Mouse (Mus musculus) G1E (cell line): ENCODE measurements around the gene Gm6169. TPM values are rescaled to one million over a fixed set of nuclear protein-coding genes. Genes with fewer than 3 reads are reported as not detected.

Experiments
- ATAC-seq: 2 replicates; pipeline ENCODE4 v1.8.0; 2016; ENCODE audit warnings: mild to moderate bottlenecking; ENCODE audit not compliant: insufficient number of reproducible peaks, poor library complexity, low FRiP score, severe bottlenecking; ENCODE audit errors: extremely low read depth
- DNase-seq: peaks from one replicate; pipeline ENCODE4 v3.0.0; 2012; ENCODE audit warnings: low spot score
- H3K27me3 ChIP-seq: 2 replicates; pipeline ENCODE4 v1.6.1; 2012; ENCODE audit warnings: mild to moderate bottlenecking, low read length, inconsistent platforms; ENCODE audit not compliant: insufficient read depth
- H3K36me3 ChIP-seq: replicated peaks from 2 replicates; pipeline ENCODE3; 2012; ENCODE audit warnings: mild to moderate bottlenecking, inconsistent platforms
- H3K4me1 ChIP-seq: 2 replicates; pipeline ENCODE4 v1.6.1; 2012; ENCODE audit warnings: low read depth, low read length, inconsistent platforms, mixed read lengths; ENCODE audit not compliant: insufficient read depth
- H3K4me3 ChIP-seq: 2 replicates; pipeline ENCODE4 v1.5.1; 2012; ENCODE audit warnings: low read depth, mild to moderate bottlenecking, inconsistent platforms, low read length, moderate library complexity, mixed read lengths
- H3K9me3 ChIP-seq: replicated peaks from 2 replicates; pipeline ENCODE4 v1.6.1; 2012; ENCODE audit warnings: inconsistent platforms
- CTCF ChIP-seq: IDR thresholded peaks from 2 replicates; pipeline ENCODE4 v1.5.1; 2012; ENCODE audit warnings: low read depth, low read length, inconsistent platforms, mixed read lengths
- GATA1 ChIP-seq: IDR thresholded peaks from 2 replicates; pipeline ENCODE4 v1.6.1; 2012; ENCODE audit warnings: borderline replicate concordance, low read length, inconsistent platforms, mixed read lengths
- GATA2 ChIP-seq: IDR thresholded peaks from 2 replicates; pipeline ENCODE4 v1.6.1; 2012; ENCODE audit warnings: low read depth, low read length, inconsistent platforms, borderline replicate concordance
- POLR2AphosphoS5 ChIP-seq: IDR thresholded peaks from 2 replicates; pipeline ENCODE4 v1.6.1; 2012; ENCODE audit warnings: low read depth, low read length, inconsistent platforms; ENCODE audit not compliant: insufficient replicate concordance
- TAL1 ChIP-seq: conservative IDR thresholded peaks from 2 replicates; pipeline ENCODE4 v1.6.1; 2012; ENCODE audit warnings: low read depth, low read length, inconsistent platforms, mixed read lengths
- polyA plus RNA-seq: library from polyadenylated mRNA; stranded (reverse); fragments of >175 nt; gene quantifications from 2 replicates; pipeline ENCODE4 v1.2.3, GENCODE M21; 2012
- total RNA-seq, 2 experiments: library from RNA; stranded (forward) in 1 of 2; stranded (reverse) in 1 of 2; fragments of 200-1000 nt in 1 of 2; fragments of >200 nt in 1 of 2; fragmentation: Nextera tagmentation in 1 of 2; gene quantifications; 2 replicates each; pipeline ENCODE4 v1.2.3; 2014 to 2017

Gm6169 gene
- total and polyA plus RNA-seq, 3 experiments, result 0.07 to 1.4 (median 0.82) TPM

DNA sequence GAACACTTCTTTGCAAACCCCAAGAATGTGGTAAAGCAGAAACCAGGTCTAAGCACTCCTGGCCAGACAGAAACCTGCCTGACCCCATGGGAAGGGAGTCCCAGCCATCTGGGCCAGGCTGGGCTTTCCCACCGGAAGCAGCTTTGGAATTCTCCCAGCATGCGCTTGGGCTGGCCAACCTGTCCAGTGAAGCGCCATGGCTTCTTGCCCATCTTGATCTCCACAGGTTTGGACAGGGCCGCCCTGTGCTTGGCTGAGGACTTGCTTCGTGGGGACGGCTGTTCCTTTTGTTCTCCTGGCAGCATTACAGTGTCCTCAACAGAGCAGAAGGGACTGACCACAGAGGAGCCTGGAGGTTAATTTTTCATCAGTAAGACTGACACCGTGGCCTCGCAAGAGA is 45.2 kb downstream of the Gm6169 start:
- H3K9me3 ChIP-seq, result no peaks in the 10 kb centered on the region
- H3K4me1 ChIP-seq, result no peaks in the 10 kb centered on the region
- H3K4me3 ChIP-seq, result no peak overlapping the region
- no peak for TF ChIP-seq GATA2
- TF ChIP-seq CTCF, result no peak
- no peak for TF ChIP-seq GATA1
- no peak for TF ChIP-seq TAL1
- TF ChIP-seq POLR2AphosphoS5, result no peak
- no peak for DNase-seq
- peaks cover 7% of the 10 kb centered on the region; the same call in 1 of the 2 replicates for H3K27me3 ChIP-seq
- ATAC-seq, result no peak
- no peaks in the 10 kb centered on the region for H3K36me3 ChIP-seq

DNA sequence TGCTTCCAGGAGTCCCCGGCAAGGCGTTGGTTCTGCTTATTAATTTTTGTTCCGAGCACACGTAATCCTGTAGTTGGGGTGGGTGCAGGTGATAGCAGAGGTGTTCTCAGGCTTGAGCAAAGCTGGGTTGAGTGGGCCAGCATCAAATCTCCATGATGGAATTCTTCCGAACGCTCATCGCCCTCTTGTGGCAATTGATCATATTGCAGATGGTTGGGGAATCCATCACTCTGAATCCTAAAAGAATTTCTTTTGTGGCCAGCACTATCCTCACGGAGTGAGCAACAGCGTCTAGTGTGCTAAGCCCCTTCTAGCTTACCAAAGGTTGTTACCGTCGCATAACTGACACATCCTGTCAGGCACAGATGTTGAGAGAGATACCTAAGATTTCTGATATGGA is 46.4 kb downstream of the Gm6169 start:
- H3K27me3 ChIP-seq, result peaks cover 7% of the 10 kb centered on the region; the same call in 1 of the 2 replicates

DNA sequence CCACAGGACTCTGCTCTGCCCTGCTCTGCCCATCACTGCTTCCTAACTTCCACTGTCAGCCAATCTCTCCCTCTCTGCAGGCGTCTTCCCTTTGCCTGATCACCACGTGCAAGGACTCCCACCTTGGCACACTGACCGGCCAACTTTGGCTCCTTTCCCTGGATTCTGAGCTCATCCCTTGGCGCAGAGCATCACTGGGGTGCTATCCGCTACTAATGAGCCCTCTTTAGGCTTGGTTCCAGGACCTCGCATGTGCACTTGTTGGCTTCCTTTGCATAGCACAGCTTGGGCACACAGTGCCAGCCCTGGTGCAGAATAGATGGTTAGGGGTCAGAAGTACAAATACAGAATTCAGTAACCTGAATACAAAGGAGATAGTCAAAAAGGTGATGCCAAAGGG is 47.9 kb downstream of the Gm6169 start:
- no peak for DNase-seq
- 0 out of 2 replicates have a peak, but pooled peaks cover 3% of the 10 kb centered on the region for H3K9me3 ChIP-seq
- ATAC-seq, result no peak
- no peaks in the 10 kb centered on the region for H3K4me1 ChIP-seq
- no peak overlapping the region for H3K4me3 ChIP-seq
- TF ChIP-seq GATA1 (no peak), TAL1 (no peak), CTCF (no peak), POLR2AphosphoS5 (no peak), GATA2 (no peak)
- H3K36me3 ChIP-seq, result no peaks in the 10 kb centered on the region
- peaks cover 7% of the 10 kb centered on the region; the same call in 1 of the 2 replicates for H3K27me3 ChIP-seq

More for the DNA sequence above, 46.4 kb downstream of the Gm6169 start:
- DNase-seq (no peak), ATAC-seq (no peak)
- Histone ChIP-seq H3K36me3 (no peaks in the 10 kb centered on the region), H3K4me3 (no peak overlapping the region), H3K4me1 (no peaks in the 10 kb centered on the region), H3K9me3 (no peaks in the 10 kb centered on the region)
- TF ChIP-seq CTCF (peak; percentile 68), GATA1 (no peak)

Other genes with a start within 250 kb of the Gm6169 start
- gene Gcnt4, start 174.5 kb downstream of the Gm6169 start, total RNA-seq (2014; fragmentation: Nextera tagmentation), result not detected in 2 replicates
- gene Gcnt4, start 174.5 kb downstream of the Gm6169 start, total RNA-seq (2017), result 0.06 and 0.11 TPM in 2 replicates
- gene Gcnt4, start 174.5 kb downstream of the Gm6169 start, polyA plus RNA-seq, result not detected in 2 replicates
- not detected in 2 replicates for gene 1700029F12Rik, start 64.9 kb downstream of the Gm6169 start, total RNA-seq (2014; fragmentation: Nextera tagmentation)
- not detected in 2 replicates for gene 1700029F12Rik, start 64.9 kb downstream of the Gm6169 start, total RNA-seq (2017)
- not detected in 2 replicates for gene 1700029F12Rik, start 64.9 kb downstream of the Gm6169 start, polyA plus RNA-seq
- gene Fam169a, start 32.0 kb downstream of the Gm6169 start, total RNA-seq (2014; fragmentation: Nextera tagmentation), result not detected in 2 replicates
- 0.29 and 0.49 TPM in 2 replicates for gene Fam169a, start 32.0 kb downstream of the Gm6169 start, total RNA-seq (2017)
- gene Fam169a, start 32.0 kb downstream of the Gm6169 start, polyA plus RNA-seq, result not detected in 2 replicates
- 55.8 and 62.5 TPM in 2 replicates for gene Gfm2, start 38.7 kb upstream of the Gm6169 start, total RNA-seq (2014; fragmentation: Nextera tagmentation)
- gene Gfm2, start 38.7 kb upstream of the Gm6169 start, total RNA-seq (2017), result 41.9 and 51.4 TPM in 2 replicates
- gene Gfm2, start 38.7 kb upstream of the Gm6169 start, polyA plus RNA-seq, result 16.6 and 28.4 TPM in 2 replicates
- gene Nsa2, start 38.7 kb upstream of the Gm6169 start, total RNA-seq (2014; fragmentation: Nextera tagmentation), result 267 and 321 TPM in 2 replicates
- 209 and 229 TPM in 2 replicates for gene Nsa2, start 38.7 kb upstream of the Gm6169 start, total RNA-seq (2017)
- 24.3 and 24.6 TPM in 2 replicates for gene Nsa2, start 38.7 kb upstream of the Gm6169 start, polyA plus RNA-seq
- gene Hexb, start 99.1 kb upstream of the Gm6169 start, total RNA-seq (2014; fragmentation: Nextera tagmentation), result 33.0 and 34.5 TPM in 2 replicates
- gene Hexb, start 99.1 kb upstream of the Gm6169 start, total RNA-seq (2017), result 139 and 141 TPM in 2 replicates
- 7.6 and 11.6 TPM in 2 replicates for gene Hexb, start 99.1 kb upstream of the Gm6169 start, polyA plus RNA-seq
- 0.29 and 0.38 TPM in 2 replicates for gene Enc1, start 141.9 kb upstream of the Gm6169 start, total RNA-seq (2014; fragmentation: Nextera tagmentation)
- 0.81 and 0.82 TPM in 2 replicates for gene Enc1, start 141.9 kb upstream of the Gm6169 start, total RNA-seq (2017)
- 0.20 and 0.24 TPM in 2 replicates for gene Enc1, start 141.9 kb upstream of the Gm6169 start, polyA plus RNA-seq